ENCODE assay signal across 1 mouse cellular context in the genomic region with DNA sequence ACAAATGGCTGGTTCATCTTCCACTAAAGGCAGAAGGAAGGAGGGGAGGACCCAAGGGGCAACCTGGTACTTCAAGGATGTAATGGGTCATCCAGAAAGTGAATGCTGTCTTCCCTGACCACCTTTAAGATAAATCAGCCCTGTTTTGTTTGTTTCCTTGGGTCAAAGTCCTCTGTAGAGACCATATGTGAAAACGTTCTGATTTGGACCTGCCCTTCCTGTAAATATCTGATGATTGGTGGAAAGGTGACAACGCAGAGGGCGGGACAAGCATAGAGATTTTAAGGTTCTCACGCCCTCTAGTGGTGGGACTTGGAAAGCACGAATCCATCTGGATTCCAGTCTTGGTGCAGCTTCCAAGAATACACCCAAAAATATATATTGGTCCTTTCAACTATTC.
A peak's percentile ranks its signal among the peaks of the same experiment; 100 is the strongest.
TF ChIP-seq lines count a peak whose summit lies in the region.

No protein-coding gene starts in this region.

TF ChIP-seq in CH12.LX, 34 proteins besides CTCF, POLR2A, EP300 and RAD21:
- TF ChIP-seq MAX (IDR thresholded peaks at IDR 0.05; ENCODE audit: low read length) (peak; percentile 51; the same call in 1 of the 2 replicates), ZC3H11A (IDR thresholded peaks at IDR 0.05; ENCODE audit: low read depth, low read length) (0 out of 2 replicates have a peak, but pooled peaks have one; percentile 24), ELF1 (IDR thresholded peaks at IDR 0.05; ENCODE audit: low read depth, low read length) (peak; percentile 29; the same call in 1 of the 2 replicates), MYC (IDR thresholded peaks at IDR 0.05; ENCODE audit: low read depth, low read length) (peak; percentile 65; the same call in 1 of the 2 replicates), TCF12 (IDR thresholded peaks at IDR 0.05; ENCODE audit: low read depth, low read length) (no peak), ZNF384 (IDR thresholded peaks at IDR 0.05; ENCODE audit: low read depth, low read length) (0 out of 2 replicates have a peak, but pooled peaks have one; percentile 32), RCOR1 (conservative IDR thresholded peaks at IDR 0.05; ENCODE audit: low read depth, low read length) (no peak), ZKSCAN1 (IDR thresholded peaks at IDR 0.05; ENCODE audit: borderline replicate concordance, low read depth, low read length) (no peak), JUND (conservative IDR thresholded peaks at IDR 0.05; ENCODE audit: low read depth, low read length) (0 out of 2 replicates have a peak, but pooled peaks have one; percentile 23), BHLHE40 (IDR thresholded peaks at IDR 0.05; ENCODE audit: low read depth, low read length) (peak; percentile 10; the same call in 1 of the 2 replicates), SMC3 (IDR thresholded peaks at IDR 0.05; ENCODE audit: low read depth, low read length) (peak; percentile 77), HCFC1 (IDR thresholded peaks at IDR 0.05; ENCODE audit: low read depth, low read length) (0 out of 2 replicates have a peak, but pooled peaks have one; percentile 26), E2F4 (IDR thresholded peaks at IDR 0.05; ENCODE audit: insufficient replicate concordance, low read depth, low read length) (peak; percentile 83; the same call in 1 of the 2 replicates), TBP (conservative IDR thresholded peaks at IDR 0.05; ENCODE audit: low read depth, low read length) (peak; percentile 78; the same call in 1 of the 2 replicates), ZMIZ1 (IDR thresholded peaks at IDR 0.05; ENCODE audit: low read depth, low read length) (no peak)
